Mouse (Mus musculus) bone marrow macrophage, adult 2 months (primary cell): ENCODE measurements at regions not wholly inside any gene's neighbourhood (a gene's known extent, or its start where the extent isn't known, plus 50 kb on each side); places are given as distances from the start of the nearest gene placed in this dataset.

Experiments
- CTCF ChIP-seq: IDR thresholded peaks from 2 replicates; pipeline ENCODE4 v1.5.1; 2012; ENCODE audit warnings: low read depth, mild to moderate bottlenecking, low read length, moderate library complexity
- POLR2A ChIP-seq: IDR thresholded peaks from 2 replicates; pipeline ENCODE4 v1.6.1; 2012; ENCODE audit warnings: mild to moderate bottlenecking, low read depth, low read length, borderline replicate concordance

- no peak for TF ChIP-seq CTCF
- TF ChIP-seq POLR2A = no peak
These were observed 188.3 kb upstream of the Mkln1 start for GRCm38 (mm10) chr6:31210209-31210714.
